ENCODE assay signal across 25 mouse cellular contexts in genomic region chr2:168028376-168028775, GRCm38 (mm10). TPM values are rescaled to one million over a fixed set of nuclear protein-coding genes. Genes with fewer than 3 reads are reported as not detected.
DNase-seq lines count a peak whose midpoint lies in the region; ATAC-seq and TF ChIP-seq lines count a peak whose summit lies in the region.
"Had no signal": no experiment of that assay in that cellular context is flagged by ENCODE, and none has a peak within 500 bp of the region (broad histone marks: within the 10 kb centered on the region; RNA-seq: fewer than 3 reads in every experiment).

No protein-coding gene starts in this region.

- intact Hi-C loops in heart, adult 2 months (cut with DNase I) = no loop called here

- TF ChIP-seq EP300 in heart, adult 2 months (IDR thresholded peaks at IDR 0.05; ENCODE audit: insufficient read depth, low read depth, low read length) = no peak
- TF ChIP-seq EP300 in liver, postnatal 0 days (IDR thresholded peaks at IDR 0.05; ENCODE audit: low read depth) = no peak

- no peaks in the 10 kb centered on the region for H3K4me1 ChIP-seq in heart, adult 2 months (ENCODE audit: control insufficient read depth, insufficient read depth, low read length)
- H3K4me1 ChIP-seq in heart, embryonic 11.5 days (ENCODE audit: control insufficient read depth, insufficient read depth, low read length) = 0 out of 2 replicates have a peak, but pooled peaks cover 3% of the 10 kb centered on the region
- no peaks in the 10 kb centered on the region for H3K4me1 ChIP-seq in liver, postnatal 0 days (ENCODE audit: insufficient read depth)
- H3K4me1 ChIP-seq in liver, embryonic 11.5 days (replicated peaks; ENCODE audit: control insufficient read depth, insufficient read depth, low read length) = peaks cover 18% of the 10 kb centered on the region
- H3K4me1 ChIP-seq: hindbrain, embryonic 12.5 days; midbrain, embryonic 15.5 days had no signal

- no peak for ATAC-seq in heart, embryonic 11.5 days (replicated peaks; ENCODE audit: insufficient number of reproducible peaks, low FRiP score, low TSS enrichment)
- no peak for ATAC-seq in liver, postnatal 0 days
- no peak for ATAC-seq in liver, embryonic 11.5 days (replicated peaks; ENCODE audit: low FRiP score)
- ATAC-seq: CD4-positive, CD25-positive, alpha-beta regulatory T cell, adult 4 months; forebrain, embryonic 16.5 days; inflammation-experienced regulatory T-cells, adult 6 months; midbrain, embryonic 15.5 days had no signal

- DNase-seq in heart, adult 2 months = no peak
- no peak for DNase-seq in liver, postnatal 0 days
- DNase-seq in liver, embryonic 11.5 days (ENCODE audit: low spot score) = no peak
- DNase-seq in ES-CJ7 (ENCODE audit: low read depth, low spot score) = peak; percentile 35
- DNase-seq in testis, postnatal 14 days (ENCODE audit: low spot score) = peak; percentile 66
- no peak for DNase-seq in right cerebral cortex, adult 2 months (ENCODE audit: low spot score in 2 of 2)
- DNase-seq: adrenal gland, postnatal 25 days; cerebellum, adult 11 months; cerebellum, adult 9-11 months; kidney, adult 8-10 months; kidney, postnatal 14 days; liver, embryonic 13.5 days; right cerebral cortex, postnatal 4 days had no signal

- H3K27me3 ChIP-seq in heart, adult 2 months (ENCODE audit: control insufficient read depth, insufficient read depth, low read length) = no peaks in the 10 kb centered on the region
- no peaks in the 10 kb centered on the region for H3K27me3 ChIP-seq in heart, embryonic 11.5 days (ENCODE audit: control insufficient read depth, insufficient read depth, low read length)
- H3K27me3 ChIP-seq in liver, postnatal 0 days (ENCODE audit: insufficient read depth, low read length) = no peaks in the 10 kb centered on the region
- no peaks in the 10 kb centered on the region for H3K27me3 ChIP-seq in liver, embryonic 11.5 days (replicated peaks; ENCODE audit: control insufficient read depth, insufficient read depth, low read length)
- H3K27me3 ChIP-seq: heart, embryonic 13.5 days; hindbrain, embryonic 12.5 days; limb, embryonic 12.5 days; liver, embryonic 13.5 days; lung, embryonic 15.5 days; midbrain, embryonic 15.5 days had no signal

- no peak overlapping the region for H3K4me2 ChIP-seq in heart, embryonic 11.5 days
- no peak overlapping the region for H3K4me2 ChIP-seq in liver, postnatal 0 days (ENCODE audit: low read depth, low read length)
- H3K4me2 ChIP-seq in liver, embryonic 11.5 days = no peak overlapping the region
- H3K4me2 ChIP-seq: heart, embryonic 13.5 days; hindbrain, embryonic 12.5 days; limb, embryonic 12.5 days; liver, embryonic 13.5 days; lung, embryonic 15.5 days; midbrain, embryonic 15.5 days had no signal

- no peak overlapping the region for H3K4me3 ChIP-seq in heart, adult 2 months
- no peak overlapping the region for H3K4me3 ChIP-seq in heart, embryonic 11.5 days (ENCODE audit: low read depth, low read length)
- H3K4me3 ChIP-seq in liver, postnatal 0 days (ENCODE audit: low read depth, low read length) = no peak overlapping the region
- H3K4me3 ChIP-seq in liver, embryonic 11.5 days (ENCODE audit: low read depth, low read length) = no peak overlapping the region
- H3K4me3 ChIP-seq: embryonic facial prominence, embryonic 10.5 days; heart, embryonic 13.5 days; hindbrain, embryonic 12.5 days; limb, embryonic 12.5 days; liver, embryonic 13.5 days; lung, embryonic 15.5 days; midbrain, embryonic 15.5 days had no signal

- TF ChIP-seq CTCF in heart, adult 2 months (IDR thresholded peaks at IDR 0.05) = peak; percentile 37
- peak; percentile 27 for TF ChIP-seq CTCF in liver, postnatal 0 days (IDR thresholded peaks at IDR 0.05; ENCODE audit: low read depth)

- WGBS in heart, adult 2 months = 96% methylated on average over 3 of the region's 3 CpGs
- 96% methylated on average over 3 of the region's 3 CpGs for WGBS in heart, embryonic 11.5 days (ENCODE audit: insufficient replicate concordance)
- 91% methylated on average over 3 of the region's 3 CpGs for WGBS in liver, postnatal 0 days (ENCODE audit: insufficient replicate concordance)
- 95% methylated on average over 3 of the region's 3 CpGs for WGBS in liver, embryonic 11.5 days

- no peak overlapping the region for H3K27ac ChIP-seq in heart, adult 2 months
- no peak overlapping the region for H3K27ac ChIP-seq in heart, embryonic 11.5 days (ENCODE audit: low read depth, low read length)
- no peak overlapping the region for H3K27ac ChIP-seq in liver, postnatal 0 days (ENCODE audit: low read depth)
- no peak overlapping the region for H3K27ac ChIP-seq in liver, embryonic 11.5 days (ENCODE audit: low read depth, low read length)
- H3K27ac ChIP-seq: embryonic facial prominence, embryonic 10.5 days; heart, embryonic 13.5 days; hindbrain, embryonic 12.5 days; limb, embryonic 12.5 days; liver, embryonic 13.5 days; lung, embryonic 15.5 days; macrophage; midbrain, embryonic 15.5 days had no signal

- H3K9ac ChIP-seq in heart, adult 2 months (ENCODE audit: low read depth, low read length) = no peak overlapping the region
- no peak overlapping the region for H3K9ac ChIP-seq in heart, embryonic 11.5 days (ENCODE audit: low read depth, low read length)
- H3K9ac ChIP-seq in liver, postnatal 0 days (replicated peaks) = no peak overlapping the region
- H3K9ac ChIP-seq in liver, embryonic 11.5 days (ENCODE audit: low read depth, low read length) = no peak overlapping the region
- H3K9ac ChIP-seq: heart, embryonic 13.5 days; hindbrain, embryonic 12.5 days; limb, embryonic 12.5 days; liver, embryonic 13.5 days; lung, embryonic 15.5 days; midbrain, embryonic 15.5 days had no signal

- no peak for TF ChIP-seq POLR2A in heart, adult 2 months (IDR thresholded peaks at IDR 0.05; ENCODE audit: insufficient read depth, low read depth, low read length)

- H3K79me2 ChIP-seq in heart, adult 2 months (replicated peaks; ENCODE audit: control insufficient read depth, insufficient read depth, low read length) = no peaks in the 10 kb centered on the region

- H3K36me3 ChIP-seq in heart, adult 2 months (ENCODE audit: control insufficient read depth, insufficient read depth, low read length) = no peaks in the 10 kb centered on the region
- no peaks in the 10 kb centered on the region for H3K36me3 ChIP-seq in heart, embryonic 11.5 days (ENCODE audit: control insufficient read depth, insufficient read depth, low read length)
- H3K36me3 ChIP-seq in liver, postnatal 0 days (replicated peaks; ENCODE audit: insufficient read depth, low read length) = no peaks in the 10 kb centered on the region
- peaks cover 4% of the 10 kb centered on the region; the same call in 1 of the 2 replicates for H3K36me3 ChIP-seq in liver, embryonic 11.5 days (ENCODE audit: control insufficient read depth, insufficient read depth, low read length)
- H3K36me3 ChIP-seq: embryonic facial prominence, embryonic 10.5 days; heart, embryonic 13.5 days; hindbrain, embryonic 12.5 days; limb, embryonic 12.5 days; liver, embryonic 13.5 days; lung, embryonic 15.5 days; midbrain, embryonic 15.5 days had no signal

- no peaks in the 10 kb centered on the region for H3K9me3 ChIP-seq in heart, embryonic 11.5 days (replicated peaks; ENCODE audit: control insufficient read depth, low read length)
- H3K9me3 ChIP-seq in liver, postnatal 0 days (ENCODE audit: low read length) = peaks cover 3% of the 10 kb centered on the region; the same call in 1 of the 2 replicates
- peaks cover 7% of the 10 kb centered on the region; the same call in 1 of the 2 replicates for H3K9me3 ChIP-seq in liver, embryonic 11.5 days (ENCODE audit: control insufficient read depth, low read length)
- H3K9me3 ChIP-seq: midbrain, embryonic 15.5 days had no signal

RNA-seq across cellular contexts. Expression of gene Ripor3, which starts 18.0 kb away (rescaled TPM):
- under 1 TPM; 0.21 to 0.36 TPM for total RNA-seq in heart, adult 2 months (2021)
- polyA plus RNA-seq in heart, adult 2 months (2012; rRNA removed) = 0.79 and 1.5 TPM in 2 replicates
- 0.97 and 2.1 TPM in 2 replicates for polyA plus RNA-seq in heart, embryonic 11.5 days (2014; fragmentation: Nextera tagmentation; extraction: Ambion mirVana)
- polyA plus RNA-seq in liver, postnatal 0 days (2015; fragmentation: Nextera tagmentation; extraction: Ambion mirVana) = 1.4 TPM in 2 replicates
- 3.1 and 3.6 TPM in 2 replicates for polyA plus RNA-seq in liver, embryonic 11.5 days (2014; fragmentation: Nextera tagmentation; extraction: Ambion mirVana)
- total RNA-seq: granulocyte monocyte progenitor cell, adult 5-6 weeks had no signal
- polyA plus RNA-seq: macrophage had no signal

RNA-seq across cellular contexts. Expression of gene Pard6b, which starts 52.4 kb away (rescaled TPM):
- total RNA-seq in heart, adult 2 months (2021) = 1 to 10 TPM; 2.0 to 2.2 TPM
- 2.4 TPM in 2 replicates for polyA plus RNA-seq in heart, adult 2 months (2012; rRNA removed)
- 8.9 and 11.8 TPM in 2 replicates for polyA plus RNA-seq in heart, embryonic 11.5 days (2014; fragmentation: Nextera tagmentation; extraction: Ambion mirVana)
- polyA plus RNA-seq in liver, postnatal 0 days (2015; fragmentation: Nextera tagmentation; extraction: Ambion mirVana) = 2.3 and 2.7 TPM in 2 replicates
- polyA plus RNA-seq in liver, embryonic 11.5 days (2014; fragmentation: Nextera tagmentation; extraction: Ambion mirVana) = 6.0 and 6.1 TPM in 2 replicates
- polyA plus RNA-seq: macrophage had no signal

Comparison
In these comparisons a context has a peak if more than half of its experiments do, and no peak if none do; other contexts are left out.
1. DNase-seq: peak in ES-CJ7 (single experiment) and testis, postnatal 14 days (single experiment); none in heart, adult 2 months (0 of 2), liver, postnatal 0 days (single experiment), liver, embryonic 11.5 days (single experiment) and right cerebral cortex, adult 2 months (0 of 2).